Mouse (Mus musculus) cerebellum, postnatal 4 days (tissue): ENCODE measurements at regions not wholly inside any gene's neighbourhood (a gene's known extent, or its start where the extent isn't known, plus 50 kb on each side); places are given as distances from the start of the nearest gene placed in this dataset.
"Not testable (repeated sequence)": the region's sequence is repeated elsewhere in the genome, so short reads cannot be mapped to it uniquely, and the experiment has no call there.

Experiments
- DNase-seq, 2 experiments: peaks; one replicate each; pipeline ENCODE4 v3.0.0; 2022; ENCODE audit warnings: low spot score in 2 of 2, mixed read lengths in 1 of 2

DNA sequence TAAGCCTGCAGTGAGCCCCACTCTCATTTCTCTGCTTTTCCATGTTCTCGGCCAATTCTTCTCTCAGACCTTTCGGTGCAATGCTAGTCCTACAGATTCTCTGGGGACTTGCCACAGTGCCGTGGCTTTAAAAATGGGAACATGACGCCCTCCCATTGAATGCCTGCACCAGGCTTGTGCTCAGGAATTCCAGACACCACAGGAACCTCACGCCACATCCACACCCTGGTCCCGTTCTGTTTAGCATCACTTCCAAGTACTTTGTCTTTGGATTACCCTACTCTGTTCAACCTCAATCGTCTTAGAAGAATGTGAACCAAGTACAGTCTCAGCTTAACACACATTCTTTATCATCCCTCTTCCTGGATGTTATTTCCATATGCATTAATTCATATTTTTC, 66.5 kb downstream of the Nabp1 start:
- DNase-seq: no peak

- DNase-seq: no peak
Observed at GRCm38 (mm10) chr1:51403632-51404031, 74.6 kb downstream of the Nabp1 start.

DNA sequence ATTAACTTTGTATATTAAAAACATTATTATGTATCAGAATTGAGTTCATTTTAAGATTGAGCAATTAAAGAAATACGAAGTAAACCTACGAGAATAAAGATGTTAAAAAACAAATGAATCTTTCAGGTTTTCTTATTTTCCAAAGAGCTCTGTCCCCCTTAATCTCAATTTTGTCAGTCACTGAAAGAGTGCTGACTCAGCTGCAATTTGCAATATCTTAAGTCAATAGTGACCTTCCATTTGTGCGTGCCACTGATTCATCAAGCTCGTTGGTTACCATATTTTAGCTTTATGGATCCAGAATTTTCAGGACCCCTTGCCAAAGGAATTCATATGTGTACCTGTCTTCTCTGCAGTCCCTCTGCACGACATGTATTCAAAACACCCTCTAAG, 75.7 kb downstream of the Nabp1 start:
- DNase-seq: no peak

GRCm38 (mm10) chr1:51401846-51402532, 76.2 kb downstream of the Nabp1 start:
- DNase-seq: no peak

DNA sequence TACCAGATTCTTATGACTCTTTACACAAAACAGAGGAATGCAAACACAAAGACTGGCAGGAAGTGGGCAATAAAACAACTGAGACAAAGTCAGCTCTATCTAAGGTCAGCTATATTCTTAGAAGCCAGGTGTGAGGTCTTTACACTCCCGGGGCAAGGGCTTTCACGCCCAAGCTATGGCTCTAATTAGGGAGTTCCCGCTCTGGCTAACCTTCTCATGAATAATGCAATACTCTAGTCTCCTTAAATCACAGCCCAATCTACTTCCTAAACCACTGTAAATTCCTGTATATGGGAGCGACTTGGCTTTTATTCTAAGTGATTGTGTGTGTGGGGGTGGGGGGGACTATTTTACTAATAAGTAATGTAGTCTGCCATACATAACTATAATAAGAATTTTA, 77.7 kb downstream of the Nabp1 start:
- DNase-seq: not testable (repeated sequence)

- no peak for DNase-seq
Observed at GRCm38 (mm10) chr1:51386874-51387273, 91.4 kb downstream of the Nabp1 start.

GRCm38 (mm10) chr1:51384051-51384450, 94.2 kb downstream of the Nabp1 start:
- no peak for DNase-seq

DNA sequence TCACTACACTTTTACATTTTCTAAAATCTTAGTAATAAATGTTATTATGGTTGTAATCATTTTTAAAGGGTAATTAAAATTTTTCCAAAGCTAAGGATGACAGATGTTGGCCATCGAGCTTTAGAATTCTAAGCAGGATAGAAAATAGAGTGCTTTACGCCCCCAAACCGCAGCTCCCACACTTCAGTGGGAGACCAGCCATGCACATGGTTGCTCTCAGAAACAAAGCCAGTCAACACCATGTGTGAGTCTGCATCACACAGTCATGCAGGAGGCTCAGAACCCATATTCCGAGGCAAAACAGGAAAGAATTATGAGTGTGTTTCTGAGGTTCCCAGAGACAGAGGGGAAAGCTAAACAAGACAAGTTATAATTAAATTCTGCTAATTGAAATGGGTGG, 91.3 kb downstream of the Cavin2 start:
- no peak for DNase-seq

DNA sequence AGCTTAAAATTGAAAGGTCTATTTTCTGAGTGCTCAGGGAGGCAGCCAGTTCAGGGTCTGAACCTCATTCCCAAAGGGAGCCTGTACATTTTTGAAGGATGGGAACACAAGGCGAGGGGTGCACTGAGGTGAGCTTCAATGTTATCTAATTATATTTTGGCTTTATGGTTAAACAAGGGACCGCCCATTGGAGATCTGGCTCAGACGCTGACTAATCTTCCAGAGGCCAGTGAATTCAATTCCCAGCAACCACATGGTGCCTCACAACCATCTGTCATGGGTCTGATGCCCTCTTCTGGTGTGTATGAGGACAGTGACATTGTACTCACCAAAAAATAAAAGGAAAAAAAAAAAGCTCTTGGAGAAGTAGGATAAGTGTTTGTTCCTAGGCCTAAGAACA, 78.7 kb downstream of the Cavin2 start:
- peak in 1 of 2 experiments; percentile 35 for DNase-seq

DNA sequence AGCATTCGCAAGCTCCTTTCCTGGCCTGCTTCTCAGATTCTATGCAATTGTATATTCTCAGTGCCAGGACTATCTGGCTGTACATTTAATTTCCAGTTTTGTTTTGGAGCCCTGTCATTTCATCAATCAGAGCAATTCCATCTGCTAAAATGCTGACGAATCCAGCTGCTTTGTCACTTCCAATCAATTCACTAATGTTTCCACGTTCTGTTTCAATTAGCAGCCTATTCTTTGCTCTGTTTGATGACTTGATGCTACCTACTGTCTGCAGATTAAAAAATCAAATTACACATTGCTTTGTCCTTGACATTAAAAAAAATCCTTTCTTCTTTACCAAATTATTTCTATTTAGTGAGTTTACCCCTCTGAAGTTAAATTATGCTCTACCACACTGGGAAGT, 71.2 kb downstream of the Cavin2 start:
- no peak for DNase-seq
